Mouse (Mus musculus) erythroblast, adult 5-6 weeks (primary cell): ENCODE measurements around the gene Cyp26a1. TPM values are rescaled to one million over a fixed set of nuclear protein-coding genes. Genes with fewer than 3 reads are reported as not detected.

Source experiments
- total RNA-seq, 2 experiments: library from RNA; stranded (forward) in 1 of 2; stranded (reverse) in 1 of 2; fragments of 150-400 nt in 1 of 2; fragments of 200-764, 138-1000 nt in 1 of 2; gene quantifications; 2 replicates each; pipeline versions ENCODE4 v1.2.3 to v1.2.4; 2015 to 2017; ENCODE audit warnings: low replicate concordance in 2 of 2

Cyp26a1 gene
- total RNA-seq, 2 experiments from 2014 or later: not detected

Other genes starting within 250 kb of the Cyp26a1 start
- 17.9 and 24.7 TPM in 2 replicates for gene Exoc6, start 147.4 kb upstream of the Cyp26a1 start, total RNA-seq (2015; ENCODE audit: low replicate concordance)
- gene Exoc6, start 147.4 kb upstream of the Cyp26a1 start, total RNA-seq (2017; ENCODE audit: low replicate concordance): 28.0 and 30.0 TPM in 2 replicates
- gene Cyp26c1, start 12.2 kb upstream of the Cyp26a1 start, total RNA-seq (2015; ENCODE audit: low replicate concordance): not detected in 2 replicates
- not detected in 2 replicates for gene Cyp26c1, start 12.2 kb upstream of the Cyp26a1 start, total RNA-seq (2017; ENCODE audit: low replicate concordance)